In genomic region chr11:58954420-58955142, GRCm38 (mm10) we compare ENCODE assay signal across 8 mouse cellular contexts. TPM values are rescaled to one million over a fixed set of nuclear protein-coding genes. Genes with fewer than 3 reads are reported as not detected.
DNase-seq lines count a peak whose midpoint lies in the region; ATAC-seq lines count a peak whose summit lies in the region.

TSS of gene Hist3h2a (plus strand) at chr11:58954685.
TSS of gene Trim17 (plus strand) at chr11:58954685.

- peak within 1 kb of the TSS; percentile 96 for H3K9ac ChIP-seq in forebrain, embryonic 14.5 days (ENCODE audit: low read length)
- H3K9ac ChIP-seq in neural tube, embryonic 15.5 days (replicated peaks): peak within 1 kb of the TSS; percentile 94

- no peaks in the 10 kb centered on the region for H3K9me3 ChIP-seq in forebrain, embryonic 14.5 days (replicated peaks; ENCODE audit: control insufficient read depth, low read length)
- H3K9me3 ChIP-seq in neural tube, embryonic 15.5 days (replicated peaks): no peaks in the 10 kb centered on the region

- peaks cover 14% of the 10 kb centered on the region for H3K36me3 ChIP-seq in forebrain, embryonic 14.5 days (ENCODE audit: control insufficient read depth, insufficient read depth, low read length)
- H3K36me3 ChIP-seq in neural tube, embryonic 15.5 days: no peaks in the 10 kb centered on the region

- DNase-seq in ES-CJ7 (ENCODE audit: low read depth, low spot score): peak; percentile 99
- DNase-seq in cerebellum, adult 11 months: peak; percentile 90
- DNase-seq in forebrain, embryonic 14.5 days (ENCODE audit: low spot score): peak; percentile 100
- DNase-seq in heart, postnatal 14 days: peak; percentile 81 to 86
- peak; percentile 95 for DNase-seq in layer of hippocampus, adult 11-12 months (ENCODE audit: low spot score)
- peak; percentile 88 to 93 for DNase-seq in lung, adult 18-20 months
- DNase-seq in testis, postnatal 14 days (ENCODE audit: low spot score): peak; percentile 94

- peak within 1 kb of the TSS; percentile 89 for H3K4me3 ChIP-seq in forebrain, embryonic 14.5 days (ENCODE audit: low read depth, low read length)
- peak within 1 kb of the TSS; percentile 75 for H3K4me3 ChIP-seq in neural tube, embryonic 15.5 days (replicated peaks)

- H3K4me1 ChIP-seq in forebrain, embryonic 14.5 days (ENCODE audit: control insufficient read depth, insufficient read depth, low read length): peaks cover 44% of the 10 kb centered on the region
- H3K4me1 ChIP-seq in neural tube, embryonic 15.5 days: peaks cover 57% of the 10 kb centered on the region

- peak within 1 kb of the TSS; percentile 99 for H3K27ac ChIP-seq in forebrain, embryonic 14.5 days (ENCODE audit: low read depth, low read length)
- H3K27ac ChIP-seq in neural tube, embryonic 15.5 days (replicated peaks): peak within 1 kb of the TSS; percentile 99

- H3K4me2 ChIP-seq in forebrain, embryonic 14.5 days (ENCODE audit: low read length): peak within 1 kb of the TSS; percentile 61
- H3K4me2 ChIP-seq in neural tube, embryonic 15.5 days: peak within 1 kb of the TSS; percentile 87

- intact Hi-C loops in heart, postnatal 14 days (cut with DNase I): loop anchor here (5.0 to 10.0 kb wide), 2 partner anchors 228 to 270 kb away; partner anchors contain the start of genes Arf1 and Gjc2

- WGBS in forebrain, embryonic 14.5 days: under 1% methylated on average over 49 of the region's 49 CpGs
- WGBS in neural tube, embryonic 15.5 days: under 1% methylated on average over 49 of the region's 49 CpGs

- no peaks in the 10 kb centered on the region for H3K27me3 ChIP-seq in forebrain, embryonic 14.5 days (replicated peaks; ENCODE audit: control insufficient read depth, insufficient read depth, low read length)
- no peaks in the 10 kb centered on the region for H3K27me3 ChIP-seq in neural tube, embryonic 15.5 days (replicated peaks)

- ATAC-seq in forebrain, embryonic 14.5 days: peak; percentile 91
- ATAC-seq in neural tube, embryonic 15.5 days (ENCODE audit: low FRiP score): peak; percentile 92

RNA-seq across cellular contexts. Expression of gene Hist3h2a, which starts in this region (rescaled TPM):
- 149 and 151 TPM in 2 replicates for polyA plus RNA-seq in forebrain, embryonic 14.5 days (2014; fragmentation: Nextera tagmentation; extraction: Ambion mirVana)
- 10 to 100 TPM; 22.0 to 28.0 TPM for total RNA-seq in heart, postnatal 14 days (2021)
- 66.5 and 86.3 TPM in 2 replicates for polyA plus RNA-seq in neural tube, embryonic 15.5 days (2015; fragmentation: Nextera tagmentation; extraction: Ambion mirVana)

RNA-seq across cellular contexts. Expression of gene Trim17, which starts in this region (rescaled TPM):
- polyA plus RNA-seq in forebrain, embryonic 14.5 days (2014; fragmentation: Nextera tagmentation; extraction: Ambion mirVana): 1.3 and 1.9 TPM in 2 replicates
- under 1 TPM; 0.10 to 0.19 TPM for total RNA-seq in heart, postnatal 14 days (2021)
- 1.1 TPM in 2 replicates for polyA plus RNA-seq in neural tube, embryonic 15.5 days (2015; fragmentation: Nextera tagmentation; extraction: Ambion mirVana)

Comparison
In these comparisons a context has a peak if more than half of its experiments do, and no peak if none do; other contexts are left out.
1. Peak in every context shown above with its lines: DNase-seq, ATAC-seq, H3K4me3 ChIP-seq and H3K27ac ChIP-seq.